Mouse (Mus musculus) lung, embryonic 14.5 days (tissue): ENCODE results near the gene Rabgap1l. TPM values are rescaled to one million over a fixed set of nuclear protein-coding genes. Genes with fewer than 3 reads are reported as not detected.

Source experiments
- ATAC-seq: fragments of 200-750 bp; cut with Nextera tagmentation; 2 replicates; pipeline ENCODE4 v1.8.0; 2017; ENCODE audit warnings: mild to moderate bottlenecking, moderate TSS enrichment, moderate library complexity; ENCODE audit not compliant: insufficient read depth
- DNase-seq: peaks from one replicate; pipeline ENCODE4 v3.0.0-alpha.2; 2015
- H3K27ac ChIP-seq: fragments of 300-500 bp; sonication (generic); 2 replicates; pipeline ENCODE4 v1.5.1; 2014; ENCODE audit warnings: low read depth, mild to moderate bottlenecking, moderate library complexity
- H3K27me3 ChIP-seq: fragments of 300-500 bp; sonication (generic); 2 replicates; pipeline ENCODE4 v1.6.1; 2014; ENCODE audit warnings: low read length, control low read depth; ENCODE audit not compliant: insufficient read depth
- H3K36me3 ChIP-seq: fragments of 300-500 bp; sonication (generic); 2 replicates; pipeline ENCODE4 v1.6.1; 2014; ENCODE audit warnings: control low read depth; ENCODE audit not compliant: insufficient read depth
- H3K4me1 ChIP-seq: fragments of 300-500 bp; sonication (generic); 2 replicates; pipeline ENCODE4 v1.6.1; 2014; ENCODE audit warnings: antibody characterized with exemption, control low read depth; ENCODE audit not compliant: insufficient read depth
- H3K4me2 ChIP-seq: fragments of 300-500 bp; sonication (generic); 2 replicates; pipeline ENCODE4 v1.6.1; 2014; ENCODE audit warnings: mild to moderate bottlenecking
- H3K4me3 ChIP-seq: fragments of 300-500 bp; sonication (generic); 2 replicates; pipeline ENCODE4 v1.5.1; 2014; ENCODE audit warnings: low read depth, low read length
- H3K9ac ChIP-seq: fragments of 300-500 bp; sonication (generic); 2 replicates; pipeline ENCODE4 v1.6.1; 2014
- H3K9me3 ChIP-seq: fragments of 300-500 bp; sonication (generic); 2 replicates; pipeline ENCODE4 v1.6.1; 2016; ENCODE audit warnings: low read depth, low read length, control low read depth
- CTCF ChIP-seq: IDR thresholded peaks from 2 replicates; pipeline ENCODE4 v1.5.1; 2016; ENCODE audit warnings: antibody characterized with exemption, low read depth
- WGBS: fragments of 180-500 bp; shearing (Covaris S2); extraction: QIAGEN DNeasy Blood & Tissue Kit; methylation state at CpG from one replicate; pipeline ENCODE4 v1.1.7; 2014; 5-methylcytosine and 5-hydroxymethylcytosine counted together
- polyA plus RNA-seq: library from polyadenylated mRNA; unstranded; fragments of >200 nt; fragmentation: Nextera tagmentation; extraction: Ambion mirVana; gene quantifications from 2 replicates; pipeline ENCODE4 v1.2.1, GENCODE M21; 2014

Gene Rabgap1l
- polyA plus RNA-seq, 1 experiment from 2014 or later: 19.3 TPM

DNA sequence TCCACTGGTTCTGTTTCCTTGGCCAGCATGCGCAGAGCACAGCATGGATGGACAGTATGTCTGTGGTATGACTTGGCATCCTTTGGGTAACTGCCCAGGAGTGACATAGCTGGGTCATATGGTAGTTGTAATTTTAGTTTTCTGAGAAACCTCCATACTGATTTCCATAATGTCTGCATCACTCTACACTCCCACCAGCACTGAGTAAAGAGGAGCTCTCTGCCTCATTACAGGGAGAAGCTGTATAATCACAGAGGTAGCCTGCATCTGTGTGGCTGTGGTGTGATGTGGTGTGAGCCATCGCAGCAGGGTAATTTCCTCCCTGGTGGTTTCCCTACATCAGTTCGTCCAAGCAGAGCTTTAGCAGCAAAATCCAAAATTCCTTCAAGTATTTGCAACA is 7.0 kb upstream of the Rabgap1l start:
- Histone ChIP-seq H3K9ac (no peak overlapping the region), H3K4me3 (no peak overlapping the region), H3K4me1 (no peaks in the 10 kb centered on the region), H3K4me2 (no peak overlapping the region), H3K27me3 (no peaks in the 10 kb centered on the region), H3K36me3 (no peaks in the 10 kb centered on the region), H3K27ac (no peak overlapping the region), H3K9me3 (no peaks in the 10 kb centered on the region)
- WGBS: 75% methylated on average over 3 of the region's 3 CpGs
- ATAC-seq: no peak
- no peak for DNase-seq
- TF ChIP-seq CTCF: no peak

DNA sequence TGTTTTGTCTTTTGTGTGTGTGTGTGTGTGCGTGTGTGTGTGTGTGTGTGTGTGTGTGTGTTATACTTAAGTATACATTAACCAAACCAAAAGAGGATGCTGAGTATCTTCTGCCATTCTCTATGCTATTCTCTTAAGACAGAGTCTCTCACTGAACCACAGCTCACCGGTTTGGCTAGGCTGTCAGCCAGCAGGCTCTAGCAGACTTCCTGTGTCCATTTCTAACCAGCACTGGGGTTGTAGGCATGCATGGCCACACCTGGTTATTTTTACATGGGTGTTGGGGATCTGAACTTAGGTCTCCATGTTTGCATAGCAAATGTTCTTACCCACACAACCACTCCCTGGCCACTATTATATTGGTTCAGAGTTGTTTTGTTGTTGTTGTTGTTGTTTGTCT is 2.0 kb upstream of the Rabgap1l start:
- TF ChIP-seq CTCF: no peak
- no peak for ATAC-seq

DNA sequence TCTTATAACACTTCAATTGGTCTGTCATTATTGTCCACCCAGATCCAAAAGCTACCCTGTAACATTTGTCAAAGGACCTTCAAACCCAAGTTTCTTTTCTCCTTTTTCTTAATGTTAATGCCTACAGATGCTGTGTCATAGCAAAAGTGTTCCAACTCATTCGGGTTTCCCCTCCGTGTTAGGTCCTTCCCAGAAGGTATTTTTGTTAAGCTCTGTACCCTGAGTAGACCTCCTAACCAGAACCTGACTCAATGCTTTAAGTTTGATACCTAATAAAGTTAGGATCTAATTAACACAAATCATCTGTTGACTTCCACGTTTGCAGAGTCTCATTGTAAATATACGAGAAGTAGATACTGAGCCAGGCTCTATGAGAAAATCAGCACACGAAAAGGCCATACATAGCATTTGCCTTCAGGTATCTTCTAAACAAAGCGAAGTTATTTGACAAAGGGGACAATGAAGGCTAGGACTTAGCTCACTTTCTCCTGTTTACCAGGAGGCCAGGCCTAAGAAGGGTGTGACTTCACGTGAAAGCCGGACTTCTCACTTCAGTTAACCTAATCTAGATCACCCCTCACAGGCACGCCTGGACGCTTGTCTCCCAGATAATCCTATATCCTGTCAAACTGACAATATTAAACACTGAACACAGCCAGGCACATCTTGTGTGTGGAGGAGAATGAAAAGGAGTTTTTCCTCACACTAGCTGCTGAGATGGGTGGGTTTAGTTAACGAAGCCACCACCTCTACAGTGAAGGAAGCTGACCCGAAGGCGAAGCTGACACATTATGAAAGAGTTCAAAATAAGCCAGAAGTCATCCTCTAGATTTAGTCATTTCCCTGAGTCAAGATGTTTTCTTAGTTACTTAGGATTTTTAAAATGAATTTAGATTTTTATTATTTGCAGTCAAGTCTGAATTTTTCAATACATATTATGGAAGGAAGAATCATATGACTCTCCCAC is 1.1 kb upstream of the Rabgap1l start:
- no peaks in the 10 kb centered on the region for H3K27me3 ChIP-seq
- no peaks in the 10 kb centered on the region for H3K9me3 ChIP-seq
- no peaks in the 10 kb centered on the region for H3K4me1 ChIP-seq
- DNase-seq (no peak), ATAC-seq (no peak)
- H3K4me2 ChIP-seq: no peak overlapping the region
- 67% methylated on average over 13 of the region's 13 CpGs for WGBS
- no peak overlapping the region for H3K4me3 ChIP-seq
- H3K36me3 ChIP-seq: no peaks in the 10 kb centered on the region
- H3K27ac ChIP-seq: no peak overlapping the region; the same call in 1 of the 2 replicates
- no peak overlapping the region for H3K9ac ChIP-seq
- TF ChIP-seq CTCF: no peak

More for the DNA sequence above, 2.0 kb upstream of the Rabgap1l start:
- Histone ChIP-seq H3K4me3 (no peak overlapping the region), H3K4me2 (no peak overlapping the region), H3K27ac (no peak overlapping the region), H3K9me3 (no peaks in the 10 kb centered on the region), H3K9ac (no peak overlapping the region), H3K4me1 (no peaks in the 10 kb centered on the region), H3K36me3 (no peaks in the 10 kb centered on the region), H3K27me3 (no peaks in the 10 kb centered on the region)
- WGBS: 79% methylated on average over 2 of the region's 2 CpGs
- no peak for DNase-seq

DNA sequence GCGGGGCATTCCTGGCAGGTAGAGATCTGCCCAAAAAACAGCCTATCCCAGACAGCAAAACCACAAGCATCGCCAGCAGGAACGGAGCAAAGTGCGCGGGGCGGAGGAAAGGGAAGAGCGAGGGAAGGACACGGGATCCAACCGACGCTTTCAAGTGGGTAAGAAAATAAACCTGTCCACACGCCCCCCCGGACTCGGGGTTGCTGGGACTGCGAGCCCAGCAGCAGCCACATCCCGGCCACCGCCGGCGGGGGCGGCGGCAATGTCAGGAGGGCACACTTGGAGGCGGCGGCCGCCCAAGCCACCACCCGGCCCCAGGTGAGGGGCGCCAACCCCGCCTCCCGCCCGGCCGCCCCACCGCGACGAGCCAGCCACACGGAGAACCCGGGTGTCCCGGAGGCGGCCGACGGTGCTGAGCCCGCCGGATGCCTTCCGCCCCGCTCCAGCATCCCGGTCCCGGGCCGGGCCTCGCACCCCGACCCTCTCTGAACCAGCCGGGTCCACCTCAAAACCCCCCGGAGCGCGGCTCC is 790 bp downstream of the Rabgap1l start:
- Histone ChIP-seq H3K4me2 (peak overlapping the region; percentile 98), H3K9ac (peak overlapping the region; percentile 86), H3K27me3 (no peaks in the 10 kb centered on the region), H3K4me3 (peak overlapping the region; percentile 87), H3K36me3 (no peaks in the 10 kb centered on the region), H3K27ac (peak overlapping the region; percentile 60), H3K4me1 (no peaks in the 10 kb centered on the region), H3K9me3 (no peaks in the 10 kb centered on the region)
- no peak for TF ChIP-seq CTCF
- ATAC-seq: peak; percentile 83
- DNase-seq: peak; percentile 58
- 0% methylated on average over 25 of the region's 51 CpGs for WGBS

DNA sequence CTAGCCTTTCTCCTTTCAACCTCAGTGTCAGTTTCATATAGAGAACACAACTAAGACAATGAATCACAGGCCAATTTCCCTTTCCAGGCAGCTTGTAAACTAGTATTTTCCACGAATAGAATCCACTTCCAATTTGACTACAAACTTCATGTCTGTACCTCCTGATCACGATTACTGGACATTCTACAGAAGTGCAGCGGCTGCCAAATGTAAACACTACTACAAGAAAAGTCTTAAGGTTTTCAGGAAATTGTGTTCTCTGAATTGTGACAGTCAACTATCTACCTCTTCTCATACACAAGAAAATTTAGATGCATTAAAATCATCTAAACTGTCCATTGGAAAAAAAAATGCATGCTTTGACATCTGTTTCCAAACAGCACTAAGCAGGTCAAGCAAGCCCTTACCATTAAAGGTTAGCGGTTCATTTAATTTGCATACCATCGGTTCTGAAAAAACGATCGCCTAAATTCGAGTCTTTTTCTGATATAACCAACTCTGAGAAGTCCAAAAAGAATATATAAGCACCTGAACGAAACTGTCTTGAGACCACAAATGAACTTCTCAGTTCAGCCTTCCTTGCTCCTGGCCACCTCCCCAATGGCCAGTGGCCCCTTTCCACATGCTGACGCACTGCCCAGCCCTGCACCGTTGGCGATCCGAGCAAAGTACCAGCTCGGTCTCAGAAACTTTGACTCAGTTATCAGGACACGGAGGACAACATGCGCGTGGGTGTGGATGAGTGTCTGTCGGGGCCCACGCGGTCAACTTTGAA is 1.4 kb downstream of the Rabgap1l start:
- Histone ChIP-seq H3K9ac (peak overlapping the region; percentile 86), H3K9me3 (no peaks in the 10 kb centered on the region), H3K36me3 (no peaks in the 10 kb centered on the region), H3K4me2 (peak overlapping the region; percentile 98), H3K4me1 (no peaks in the 10 kb centered on the region), H3K27ac (peak overlapping the region; percentile 60), H3K27me3 (no peaks in the 10 kb centered on the region), H3K4me3 (peak overlapping the region; percentile 87)
- TF ChIP-seq CTCF: no peak
- ATAC-seq (peak; percentile 23), DNase-seq (peak; percentile 7)
- 4% methylated on average over 20 of the region's 20 CpGs for WGBS

DNA sequence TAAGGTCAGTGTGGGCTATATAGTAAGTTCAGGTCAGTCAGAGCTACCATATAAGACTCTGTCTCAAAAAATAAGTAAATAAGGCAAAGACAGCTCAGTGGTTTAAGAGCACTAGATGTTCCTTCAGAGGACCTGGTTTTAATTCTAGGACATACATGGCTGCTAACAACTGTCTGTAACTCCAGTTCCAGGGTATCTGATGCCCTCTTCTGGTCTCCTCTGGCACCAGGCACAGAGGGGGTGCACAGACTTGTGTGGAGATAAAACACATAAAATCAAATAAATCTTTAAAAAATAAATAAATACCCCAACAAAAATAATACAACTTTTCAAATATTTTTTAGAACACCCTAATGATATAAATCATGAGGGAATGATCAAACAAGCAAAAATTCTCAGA is 2.4 kb downstream of the Rabgap1l start:
- no peak overlapping the region for H3K9ac ChIP-seq
- no peak for ATAC-seq
- H3K4me2 ChIP-seq: no peak overlapping the region
- no peak for DNase-seq
- H3K4me3 ChIP-seq: no peak overlapping the region
- H3K27ac ChIP-seq: no peak overlapping the region
- no peaks in the 10 kb centered on the region for H3K36me3 ChIP-seq
- TF ChIP-seq CTCF: no peak
- no peaks in the 10 kb centered on the region for H3K9me3 ChIP-seq
- no peaks in the 10 kb centered on the region for H3K27me3 ChIP-seq
- H3K4me1 ChIP-seq: no peaks in the 10 kb centered on the region

DNA sequence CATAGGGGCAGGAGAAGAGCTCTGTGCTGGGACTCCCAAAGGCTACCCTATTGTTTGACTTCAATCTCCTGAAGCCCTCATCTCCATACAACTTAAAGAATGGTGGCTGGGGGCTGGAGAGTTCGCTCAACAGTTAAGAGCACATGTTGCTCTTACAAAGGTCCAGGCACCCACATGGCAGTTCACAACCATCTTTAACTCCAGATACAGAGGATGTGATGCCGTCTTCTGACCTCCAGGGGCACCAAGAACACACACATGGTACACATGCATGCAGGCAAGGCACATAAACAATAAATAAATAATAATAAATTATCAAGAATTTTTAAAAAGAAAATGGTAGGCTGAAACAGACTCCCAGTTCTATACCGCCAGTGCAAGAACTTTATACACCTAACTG is 3.1 kb downstream of the Rabgap1l start:
- peak; percentile 13; the same call in 1 of the 2 replicates for TF ChIP-seq CTCF
- WGBS: 77% methylated on average over 3 of the region's 3 CpGs
- ATAC-seq: no peak
- Histone ChIP-seq H3K9ac (no peak overlapping the region), H3K27ac (no peak overlapping the region), H3K9me3 (no peaks in the 10 kb centered on the region), H3K4me1 (no peaks in the 10 kb centered on the region), H3K36me3 (no peaks in the 10 kb centered on the region), H3K4me3 (no peak overlapping the region), H3K4me2 (no peak overlapping the region), H3K27me3 (no peaks in the 10 kb centered on the region)
- DNase-seq: no peak
